Mouse (Mus musculus) erythroblast, embryonic 14.5 days (primary cell): ENCODE data around the gene Adcy7. TPM values are rescaled to one million over a fixed set of nuclear protein-coding genes. Genes with fewer than 3 reads are reported as not detected.

Experiments used
- H3K27me3 ChIP-seq: 2 replicates; pipeline ENCODE4 v1.6.1; 2012; ENCODE audit warnings: inconsistent platforms; ENCODE audit not compliant: control insufficient read depth
- H3K36me3 ChIP-seq: 2 replicates; pipeline ENCODE4 v1.6.1; 2012; ENCODE audit warnings: mild to moderate bottlenecking, inconsistent platforms; ENCODE audit not compliant: control insufficient read depth
- H3K4me1 ChIP-seq: 2 replicates; pipeline ENCODE4 v1.6.1; 2012; ENCODE audit warnings: inconsistent platforms; ENCODE audit not compliant: control insufficient read depth
- H3K4me3 ChIP-seq: replicated peaks from 2 replicates; pipeline ENCODE3; 2012; ENCODE audit warnings: moderate library complexity, mild to moderate bottlenecking, inconsistent platforms
- H3K9me3 ChIP-seq: 2 replicates; pipeline ENCODE4 v1.6.1; 2012; ENCODE audit warnings: low read length, inconsistent platforms, mixed read lengths; ENCODE audit not compliant: control insufficient read depth
- GATA1 ChIP-seq: IDR thresholded peaks from 2 replicates; pipeline ENCODE4 v1.6.1; 2012; ENCODE audit warnings: low read length, inconsistent platforms, mixed read lengths
- TAL1 ChIP-seq: IDR thresholded peaks from 3 replicates; pipeline ENCODE4 v1.6.1; 2012; ENCODE audit warnings: low read length, inconsistent platforms, mixed read lengths
- polyA plus RNA-seq: library from polyadenylated mRNA; stranded (reverse); fragments of >175 nt; gene quantifications from 2 replicates; pipeline ENCODE4 v1.2.3, GENCODE M21; 2012

Adcy7 gene
- polyA plus RNA-seq, 1 experiment: 1.1 TPM

- H3K4me1 ChIP-seq: peaks cover 46% of the 10 kb centered on the region
- H3K27me3 ChIP-seq: peaks cover 2% of the 10 kb centered on the region; the same call in 1 of the 2 replicates
- H3K9me3 ChIP-seq: no peaks in the 10 kb centered on the region
- H3K4me3 ChIP-seq: peak overlapping the region; percentile 77
- H3K36me3 ChIP-seq: peaks cover 42% of the 10 kb centered on the region
- TF ChIP-seq TAL1 (no peak), GATA1 (no peak)
Measured at GRCm38 (mm10) chr8:88361044-88361707, 89.0 kb downstream of the Adcy7 start.

- peaks cover 35% of the 10 kb centered on the region for H3K36me3 ChIP-seq
- peaks cover 46% of the 10 kb centered on the region for H3K4me1 ChIP-seq
- TF ChIP-seq TAL1 (no peak), GATA1 (no peak)
- peaks cover 2% of the 10 kb centered on the region; the same call in 1 of the 2 replicates for H3K27me3 ChIP-seq
- H3K9me3 ChIP-seq: no peaks in the 10 kb centered on the region
- peak within 1 kb of the TSS; percentile 77 for H3K4me3 ChIP-seq
Measured at GRCm38 (mm10) chr8:88361708-88362428, 89.7 kb downstream of the Adcy7 start, which contains the start of gene Brd7. Brd7 (minus strand) TSS chr8:88362194.

GRCm38 (mm10) chr8:88362446-88363150 lies 90.4 kb downstream of the Adcy7 start:
- Histone ChIP-seq H3K9me3 (no peaks in the 10 kb centered on the region), H3K36me3 (peaks cover 28% of the 10 kb centered on the region), H3K4me1 (peaks cover 46% of the 10 kb centered on the region), H3K27me3 (peaks cover 2% of the 10 kb centered on the region; the same call in 1 of the 2 replicates), H3K4me3 (peak overlapping the region; percentile 77)
- TF ChIP-seq GATA1 (peak; percentile 70), TAL1 (peak; percentile 66)

- TF ChIP-seq GATA1: no peak
- no peak for TF ChIP-seq TAL1
- Histone ChIP-seq H3K36me3 (no peaks in the 10 kb centered on the region), H3K27me3 (peaks cover 5% of the 10 kb centered on the region), H3K4me3 (no peak overlapping the region), H3K4me1 (peaks cover 2% of the 10 kb centered on the region), H3K9me3 (no peaks in the 10 kb centered on the region)
Measured at GRCm38 (mm10) chr8:88369221-88369620, 97.0 kb downstream of the Adcy7 start.

GRCm38 (mm10) chr8:88369805-88370204 lies 97.6 kb downstream of the Adcy7 start:
- H3K4me3 ChIP-seq: no peak overlapping the region
- no peaks in the 10 kb centered on the region for H3K9me3 ChIP-seq
- no peaks in the 10 kb centered on the region for H3K4me1 ChIP-seq
- TF ChIP-seq GATA1: no peak
- no peak for TF ChIP-seq TAL1
- no peaks in the 10 kb centered on the region for H3K36me3 ChIP-seq
- H3K27me3 ChIP-seq: peaks cover 5% of the 10 kb centered on the region

- Histone ChIP-seq H3K36me3 (no peaks in the 10 kb centered on the region), H3K9me3 (no peaks in the 10 kb centered on the region), H3K4me3 (no peak overlapping the region), H3K4me1 (no peaks in the 10 kb centered on the region), H3K27me3 (peaks cover 8% of the 10 kb centered on the region)
- TF ChIP-seq GATA1: no peak
- TF ChIP-seq TAL1: no peak
Measured at GRCm38 (mm10) chr8:88371522-88371921, 99.3 kb downstream of the Adcy7 start.

GRCm38 (mm10) chr8:88376836-88377582 lies 104.8 kb downstream of the Adcy7 start:
- H3K36me3 ChIP-seq: no peaks in the 10 kb centered on the region
- H3K27me3 ChIP-seq: peaks cover 35% of the 10 kb centered on the region
- no peaks in the 10 kb centered on the region; the same call in 1 of the 2 replicates for H3K4me1 ChIP-seq
- H3K9me3 ChIP-seq: no peaks in the 10 kb centered on the region
- TF ChIP-seq TAL1: no peak
- TF ChIP-seq GATA1: no peak
- H3K4me3 ChIP-seq: no peak overlapping the region

Other genes with a start within 250 kb of the Adcy7 start
- 0.82 and 0.98 TPM in 2 replicates for gene Cnep1r1, start 153.6 kb upstream of the Adcy7 start, polyA plus RNA-seq
- gene Heatr3, start 134.5 kb upstream of the Adcy7 start, polyA plus RNA-seq: 0.11 and 0.15 TPM in 2 replicates
- gene Tent4b, start 73.2 kb upstream of the Adcy7 start, polyA plus RNA-seq: 0.27 and 0.56 TPM in 2 replicates
- gene Brd7, start 89.8 kb downstream of the Adcy7 start, polyA plus RNA-seq: 19.7 and 20.9 TPM in 2 replicates
- not detected in 2 replicates for gene Nkd1, start 249.0 kb downstream of the Adcy7 start, polyA plus RNA-seq